Mouse (Mus musculus) skeletal muscle tissue, adult 2 months (tissue): ENCODE measurements around the gene Fam173b.
"Not testable (repeated sequence)": the region's sequence is repeated elsewhere in the genome, so short reads cannot be mapped to it uniquely, and the experiment has no call there.

ENCODE experiments used
- DNase-seq: peaks from one replicate; pipeline ENCODE4 v3.0.0-alpha.2; 2012; ENCODE audit warnings: low read depth, low spot score

Gene Fam173b

DNA sequence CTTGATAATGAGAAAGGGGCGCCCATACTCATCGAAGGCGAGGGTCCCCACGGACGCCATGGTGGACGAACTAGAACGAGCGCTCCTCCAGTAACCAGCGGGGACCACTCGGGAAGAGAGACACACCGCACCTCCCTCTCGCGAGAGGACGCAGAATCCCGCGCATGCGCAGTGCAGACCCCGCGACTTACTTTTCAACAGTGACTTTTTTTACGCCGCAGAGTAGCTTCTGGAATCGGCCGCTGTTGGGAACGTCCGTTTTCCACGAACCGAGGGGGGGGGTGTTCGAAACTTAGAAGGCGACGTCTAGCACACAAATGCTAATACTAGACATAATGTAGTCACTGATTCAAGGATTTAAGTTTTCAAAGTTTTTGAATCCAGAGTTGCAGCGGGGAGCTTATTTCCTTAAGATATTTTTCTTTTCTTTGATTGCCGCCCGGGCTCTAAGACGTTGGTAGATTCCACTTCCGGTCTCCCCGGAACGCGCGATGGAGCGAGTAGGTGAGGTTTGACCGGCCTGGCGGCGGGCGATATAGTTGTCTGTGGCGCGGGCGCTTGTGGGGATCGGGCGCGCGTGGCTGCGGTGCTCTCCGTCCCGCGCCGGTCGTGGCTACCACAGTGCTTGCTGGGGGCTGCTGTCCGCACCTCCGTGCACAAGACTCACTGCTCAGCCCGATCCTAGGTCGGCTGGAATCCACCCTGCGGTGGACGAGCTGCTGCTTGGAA is at the start of gene Fam173b, which contains the start of gene Cct5:
Gene Fam173b, plus strand, starts transcription at position 207 of the 729 bp plus-strand sequence.
Gene Cct5, minus strand, starts transcription at position 159 of the 729 bp plus-strand sequence.
- DNase-seq = peak; percentile 98

- DNase-seq = no peak
Observed at GRCm38 (mm10) chr15:31554855-31555254, 46.8 kb upstream of the Fam173b start.

- DNase-seq = no peak
Observed at GRCm38 (mm10) chr15:31561390-31561789, 40.3 kb upstream of the Fam173b start.

- no peak for DNase-seq
Observed at GRCm38 (mm10) chr15:31561976-31562375, 39.7 kb upstream of the Fam173b start.

DNA sequence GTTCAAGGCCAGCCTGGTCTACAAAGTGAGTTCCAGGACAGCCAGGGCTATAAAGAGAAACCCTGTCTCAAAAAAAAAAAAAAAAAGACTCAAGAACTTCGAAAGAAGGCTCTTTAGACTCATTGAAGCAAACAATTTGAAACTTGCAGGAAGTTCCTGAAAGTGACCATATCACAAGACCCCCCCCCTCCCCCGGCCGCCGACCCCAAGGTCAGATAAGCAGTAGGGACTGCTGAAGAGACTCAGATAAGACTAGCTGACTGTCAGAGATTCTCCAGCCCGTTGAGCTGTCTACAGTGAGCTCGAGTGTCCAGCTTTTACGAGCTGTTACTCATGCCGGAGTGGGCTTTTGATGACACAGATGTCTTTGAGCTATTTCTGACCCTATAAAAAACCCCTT is 38.8 kb upstream of the Fam173b start:
- DNase-seq = no peak

DNA sequence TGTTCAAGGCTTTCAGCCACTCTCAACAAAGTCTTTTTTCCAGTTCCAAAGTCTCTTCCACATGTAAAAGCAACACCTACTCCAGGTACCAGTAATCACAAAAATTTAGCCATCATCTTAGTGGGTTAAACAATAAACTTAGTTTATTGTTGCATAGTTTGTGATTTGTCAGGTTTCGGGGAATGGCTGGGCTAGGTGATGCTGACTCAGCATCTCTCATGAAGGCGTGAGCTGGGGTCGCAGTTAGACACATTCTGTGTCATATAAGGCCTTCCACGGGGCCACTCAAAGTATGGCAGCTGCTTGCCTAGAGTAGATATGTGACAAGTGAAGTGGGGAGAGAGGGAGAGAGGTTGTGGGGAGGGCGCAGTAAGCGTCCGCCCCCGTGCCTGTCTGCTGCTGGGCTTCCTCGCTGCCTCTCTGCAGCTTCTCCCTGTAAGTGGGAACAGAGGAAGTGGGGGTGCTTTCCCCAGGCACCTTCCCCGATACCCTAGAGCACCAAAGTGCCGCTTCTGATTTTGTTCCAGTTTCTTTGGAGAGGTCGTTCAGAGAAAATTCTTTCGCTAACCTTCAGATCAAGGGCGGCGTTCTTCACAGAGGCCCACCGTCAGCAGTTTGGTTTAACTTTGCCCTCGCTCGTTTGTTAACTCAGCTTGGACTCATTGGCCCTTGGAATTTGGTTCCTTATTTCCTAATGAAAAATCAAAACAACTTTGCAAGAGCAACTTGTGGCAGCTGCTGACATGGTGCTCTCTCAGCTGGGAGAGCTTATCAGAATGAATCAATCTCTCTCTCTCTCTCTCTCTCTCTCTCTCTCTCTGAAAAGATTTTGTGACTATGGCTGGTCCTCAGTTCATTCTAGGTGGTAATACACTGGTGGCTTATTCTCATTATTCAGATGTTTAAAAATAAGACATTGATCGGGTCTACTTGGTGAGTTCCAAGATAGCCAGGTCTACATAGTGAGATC is 37.8 kb upstream of the Fam173b start:
- no peak for DNase-seq

DNA sequence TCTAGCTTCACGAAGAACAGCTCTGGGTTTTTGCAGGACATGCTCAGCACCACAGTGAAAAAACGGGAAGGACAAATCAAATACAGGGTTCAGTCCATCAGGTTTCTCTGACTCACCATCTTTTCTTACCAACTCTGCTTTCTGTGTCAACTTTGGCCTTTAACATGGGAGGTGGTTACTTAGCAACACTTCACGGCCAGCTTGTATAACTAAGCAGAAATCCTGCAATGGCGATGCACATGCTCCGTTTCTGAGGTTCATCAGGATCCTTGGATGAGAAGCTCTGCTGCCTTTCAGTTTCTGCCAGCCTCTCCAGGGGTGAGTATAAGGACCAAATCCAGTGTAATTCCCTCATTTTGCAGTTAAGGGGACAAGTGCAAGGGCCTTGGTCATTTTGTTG is 36.5 kb upstream of the Fam173b start, which contains the start of gene Cmbl:
Gene Cmbl, plus strand, starts transcription at position 206 of the 400 bp plus-strand sequence.
- DNase-seq = no peak

DNA sequence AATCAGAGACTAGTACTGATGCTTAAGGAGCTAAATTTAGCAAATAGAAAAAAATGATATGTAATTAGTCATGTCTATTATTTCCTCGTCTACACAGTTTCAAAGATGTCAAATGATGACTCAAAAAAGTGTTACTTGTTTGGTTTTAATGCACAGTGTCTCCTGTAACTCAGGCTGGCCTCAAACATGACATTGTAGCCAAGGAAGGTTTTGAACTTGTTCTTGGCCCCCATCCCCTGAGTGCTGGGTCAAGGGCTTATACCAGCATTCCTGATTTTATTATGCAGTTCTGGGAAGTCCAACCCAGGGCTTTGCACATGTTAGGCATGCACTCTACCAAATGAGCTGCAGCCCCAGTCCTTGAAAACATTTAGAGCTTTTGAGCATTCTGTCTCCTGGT is 35.9 kb upstream of the Fam173b start:
- no peak for DNase-seq

- no peak for DNase-seq
Observed at GRCm38 (mm10) chr15:31567431-31567830, 34.2 kb upstream of the Fam173b start.

DNA sequence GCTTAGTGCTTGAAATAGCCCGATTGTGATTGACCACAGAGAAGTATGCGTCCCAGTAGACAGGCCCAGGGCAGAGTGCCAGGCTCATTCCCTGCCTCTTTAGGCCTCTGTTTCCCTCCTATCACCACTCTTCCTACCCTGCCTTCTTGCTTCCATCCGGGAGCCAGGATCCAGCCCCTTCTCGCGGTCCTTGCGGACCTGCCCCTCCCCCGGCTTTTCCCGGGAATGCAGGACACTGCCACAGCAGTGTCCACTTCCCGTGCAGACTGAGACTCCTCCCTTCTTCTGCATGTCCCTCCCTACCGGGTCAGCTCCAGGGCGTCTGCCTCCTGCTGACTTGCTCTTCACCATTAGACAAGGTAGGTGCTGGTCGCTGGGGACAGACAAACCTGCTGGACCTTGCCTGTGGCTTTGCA is 33.1 kb upstream of the Fam173b start:
- DNase-seq = peak; percentile 83

- DNase-seq = peak; percentile 91
Observed at GRCm38 (mm10) chr15:31569325-31570022, 32.2 kb upstream of the Fam173b start.

DNA sequence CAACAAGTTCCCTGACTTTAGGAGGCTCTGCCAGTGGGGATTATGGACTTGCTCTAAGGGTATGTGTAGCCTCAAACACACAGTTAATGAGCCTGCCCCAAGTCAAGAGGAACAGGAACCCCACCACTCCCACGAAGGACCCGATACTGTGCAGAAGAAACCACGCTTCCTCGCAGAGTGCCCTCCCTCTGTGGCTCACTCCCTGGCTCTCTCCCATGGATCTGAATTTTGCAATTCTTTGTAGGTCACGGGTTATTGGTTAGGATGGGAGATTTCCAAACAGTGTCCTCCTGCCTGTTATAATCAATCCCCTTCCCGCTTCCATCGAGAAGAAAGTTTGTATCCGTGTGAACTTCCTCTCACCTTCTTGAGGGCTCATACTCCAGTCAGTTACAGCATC is 30.7 kb upstream of the Fam173b start:
- DNase-seq = no peak

DNA sequence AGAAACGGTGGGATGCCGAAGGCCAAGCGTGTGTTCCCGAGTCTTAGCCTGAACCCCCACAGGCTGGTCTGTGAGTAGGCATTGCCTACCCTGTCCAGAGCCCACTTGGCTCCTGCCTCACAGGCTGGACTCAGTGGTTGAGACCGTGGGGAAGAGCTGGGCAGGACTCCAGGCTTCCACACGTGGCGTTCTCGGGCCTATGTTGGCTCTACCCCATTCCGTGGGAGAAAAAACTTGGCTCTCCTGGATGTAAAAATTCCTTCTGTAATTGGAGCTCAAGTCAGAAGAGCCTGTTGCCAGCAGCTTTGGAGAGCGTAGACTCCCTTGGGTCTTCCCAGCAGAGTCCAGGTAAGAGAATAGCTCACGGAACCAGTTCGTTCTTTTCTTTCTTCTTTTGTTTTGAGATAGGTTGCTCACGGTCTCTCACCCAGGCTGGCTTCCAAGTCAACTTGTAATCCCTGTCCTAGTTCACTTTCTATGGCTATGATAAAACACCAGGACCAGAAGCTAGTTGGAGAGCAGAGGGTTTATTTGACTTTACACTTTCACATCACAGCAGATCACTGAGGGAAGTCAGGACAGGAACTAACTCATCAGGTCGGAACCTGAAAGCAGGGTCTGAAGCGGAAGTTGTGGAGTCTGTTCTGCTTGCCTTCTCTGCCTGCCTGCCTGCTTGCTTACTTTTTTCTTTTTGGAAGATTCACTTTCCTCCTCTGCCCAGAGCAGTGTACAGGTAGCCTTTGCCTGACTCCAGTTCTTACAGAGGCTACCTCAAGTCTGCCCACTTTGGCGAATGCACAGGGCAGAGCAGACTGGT is 29.5 kb upstream of the Fam173b start:
- DNase-seq = peak; percentile 58

GRCm38 (mm10) chr15:31573287-31573686 is 28.4 kb upstream of the Fam173b start:
- no peak for DNase-seq

GRCm38 (mm10) chr15:31573692-31574091 is 28.0 kb upstream of the Fam173b start:
- DNase-seq = no peak

- DNase-seq = no peak
Observed at GRCm38 (mm10) chr15:31576076-31576475, 25.6 kb upstream of the Fam173b start.

- not testable (repeated sequence) for DNase-seq
Observed at GRCm38 (mm10) chr15:31581086-31581485, 20.6 kb upstream of the Fam173b start.

DNA sequence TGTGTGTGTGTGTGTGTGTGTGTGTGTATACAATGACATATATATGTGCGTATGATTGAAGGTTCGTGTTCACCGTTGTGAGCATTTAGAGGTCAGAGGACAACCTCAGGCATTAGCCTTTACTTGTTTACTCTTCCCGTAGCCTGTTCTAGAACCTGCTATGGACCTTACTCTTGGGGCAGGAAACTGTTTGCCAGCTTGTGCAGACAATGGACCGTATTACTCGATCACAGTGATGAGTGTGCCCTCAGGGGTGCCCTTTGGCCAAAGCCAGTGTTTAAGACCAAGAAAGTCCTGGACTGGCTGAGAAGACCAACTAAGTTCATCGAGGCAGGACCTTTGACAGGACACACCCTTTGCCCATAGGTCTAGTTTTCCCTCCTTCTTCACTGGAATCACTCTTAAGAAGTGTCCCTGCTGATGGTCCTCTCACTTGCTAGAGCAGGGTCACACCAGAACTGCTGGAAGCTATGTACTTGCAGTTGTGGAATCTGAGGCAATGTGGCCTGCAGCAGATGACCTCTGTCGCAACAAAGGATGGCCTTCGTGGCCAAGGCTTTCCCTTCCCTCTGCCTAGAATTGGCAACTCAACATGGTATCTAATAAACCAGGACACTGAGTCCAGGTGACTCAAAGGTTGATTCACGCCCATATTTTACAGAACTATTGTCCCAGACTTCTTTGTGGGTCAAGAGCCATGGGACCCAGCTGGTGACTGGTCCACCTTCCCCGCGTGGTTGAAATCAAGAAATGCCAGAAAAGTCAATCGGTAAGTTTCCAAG is 18.2 kb upstream of the Fam173b start:
- no peak for DNase-seq

DNA sequence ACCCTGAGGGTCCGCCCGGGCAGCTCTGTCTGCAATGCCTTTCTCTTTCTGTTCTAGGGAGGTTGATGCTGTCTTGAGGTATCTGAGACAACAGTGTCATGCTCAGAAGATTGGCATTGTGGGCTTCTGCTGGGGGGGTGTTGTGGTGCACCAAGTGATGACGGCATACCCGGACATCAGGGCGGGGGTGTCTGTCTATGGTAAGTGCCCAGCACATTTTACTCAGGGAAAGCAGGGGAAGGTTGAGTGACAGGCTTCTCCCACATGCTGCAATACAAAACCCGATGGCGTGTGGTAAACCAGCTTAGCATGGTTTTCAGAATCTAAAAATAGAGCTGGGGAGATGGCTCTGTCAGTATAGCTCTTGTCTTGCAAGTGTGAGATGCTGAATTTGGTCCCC is 16.4 kb upstream of the Fam173b start:
- no peak for DNase-seq

GRCm38 (mm10) chr15:31586088-31586487 is 15.6 kb upstream of the Fam173b start:
- DNase-seq = no peak
